In the genomic region with DNA sequence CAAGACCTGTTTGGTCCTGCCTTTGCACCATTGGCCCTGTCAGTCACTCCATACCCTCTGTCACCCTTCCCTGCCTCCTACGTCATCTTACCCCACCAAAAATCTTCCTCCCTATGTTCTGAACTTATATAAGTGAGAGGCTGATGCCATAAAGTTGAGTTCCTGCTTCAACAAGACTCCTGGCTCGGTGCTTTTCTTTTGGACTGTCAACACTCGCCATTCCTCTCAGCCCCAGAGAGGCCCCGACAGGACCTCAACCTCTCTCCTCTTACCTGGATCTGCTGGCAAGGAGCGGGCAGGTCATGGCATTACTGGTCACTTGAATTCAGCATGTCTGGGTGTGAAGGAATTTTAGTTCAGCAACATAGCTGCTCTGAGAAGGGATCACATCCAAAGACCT, we compare ENCODE assay signal across 35 mouse cellular contexts.
"Had no signal": no experiment of that assay in that cellular context is flagged by ENCODE, and none has a peak within 500 bp of the region (broad histone marks: within the 10 kb centered on the region; RNA-seq: fewer than 3 reads in every experiment).

No protein-coding gene starts in this region.

- H3K27ac ChIP-seq: heart, adult 2 months; heart, embryonic 10.5 days; heart, embryonic 13.5 days; heart, embryonic 15.5 days; hindbrain, embryonic 10.5 days; hindbrain, embryonic 12.5 days; hindbrain, embryonic 13.5 days; hindbrain, embryonic 14.5 days; hindbrain, embryonic 15.5 days; hindbrain, postnatal 0 days; intestine, embryonic 15.5 days; kidney, embryonic 15.5 days; kidney, postnatal 0 days; layer of hippocampus, adult 2 months had no signal

- H3K4me2 ChIP-seq: heart, embryonic 11.5 days; heart, embryonic 12.5 days; heart, embryonic 13.5 days; heart, embryonic 15.5 days; hindbrain, embryonic 12.5 days; hindbrain, embryonic 13.5 days; hindbrain, embryonic 14.5 days; hindbrain, embryonic 15.5 days; intestine, embryonic 15.5 days; kidney, embryonic 15.5 days had no signal

- H3K4me1 ChIP-seq: heart, embryonic 12.5 days; heart, embryonic 15.5 days; intestine, embryonic 15.5 days had no signal

- ATAC-seq: hindbrain, embryonic 16.5 days; hindbrain, postnatal 0 days; inflammation-experienced regulatory T-cells, adult 6 months; intestine, embryonic 15.5 days; intestine, embryonic 16.5 days had no signal

- DNase-seq: heart, adult 2 months; heart, postnatal 10 days; heart, postnatal 14 days; heart, postnatal 36 days; heart, postnatal 4 days; kidney, adult 11 months; kidney, adult 18-20 months; kidney, adult 2 months; kidney, adult 8-10 months; kidney, adult 9 months; kidney, postnatal 10 days; kidney, postnatal 14 days; kidney, postnatal 25 days; kidney, postnatal 36 days; kidney, postnatal 4 days; layer of hippocampus, adult 9-11 months; layer of hippocampus, postnatal 36 days had no signal

- H3K4me3 ChIP-seq: heart, adult 2 months; heart, embryonic 10.5 days; heart, embryonic 12.5 days; heart, embryonic 13.5 days; heart, embryonic 15.5 days; hindbrain, embryonic 10.5 days; hindbrain, embryonic 12.5 days; hindbrain, embryonic 13.5 days; hindbrain, embryonic 15.5 days; intestine, embryonic 15.5 days; kidney, embryonic 15.5 days; layer of hippocampus, adult 2 months had no signal

- H3K9me3 ChIP-seq: heart, embryonic 10.5 days; heart, embryonic 12.5 days; heart, embryonic 13.5 days; heart, embryonic 15.5 days; hindbrain, embryonic 12.5 days; hindbrain, embryonic 13.5 days; hindbrain, embryonic 15.5 days; intestine, embryonic 15.5 days; kidney, embryonic 15.5 days had no signal

- H3K9ac ChIP-seq: heart, embryonic 12.5 days; heart, embryonic 13.5 days; heart, embryonic 15.5 days; hindbrain, embryonic 12.5 days; hindbrain, embryonic 13.5 days; hindbrain, embryonic 14.5 days; hindbrain, embryonic 15.5 days; intestine, embryonic 15.5 days; kidney, embryonic 15.5 days had no signal

- H3K36me3 ChIP-seq: heart, embryonic 10.5 days; heart, embryonic 12.5 days; heart, embryonic 13.5 days; heart, embryonic 15.5 days; hindbrain, embryonic 10.5 days; hindbrain, embryonic 12.5 days; hindbrain, embryonic 13.5 days; hindbrain, embryonic 15.5 days; intestine, embryonic 15.5 days; kidney, embryonic 15.5 days had no signal

- H3K27me3 ChIP-seq: heart, embryonic 12.5 days; heart, embryonic 13.5 days; heart, embryonic 15.5 days; hindbrain, embryonic 12.5 days; hindbrain, embryonic 13.5 days; hindbrain, embryonic 15.5 days; intestine, embryonic 15.5 days; kidney, embryonic 15.5 days had no signal
